Mouse (Mus musculus) bone marrow, adult 2 months (tissue): ENCODE data around the gene Slc16a8.
A peak's percentile ranks its signal among the peaks of the same experiment; 100 is the strongest.

ENCODE experiments used
- CTCF ChIP-seq: fragments of 200-500 bp; IDR thresholded peaks from 2 replicates; pipeline ENCODE4 v1.5.1; 2011; ENCODE audit warnings: low read length, control low read depth; ENCODE audit not compliant: control insufficient read depth, insufficient read depth
- POLR2A ChIP-seq: fragments of 200-500 bp; IDR thresholded peaks from 2 replicates; pipeline ENCODE4 v1.6.1; 2011; ENCODE audit warnings: low read depth, mild to moderate bottlenecking, control low read depth, low read length, borderline replicate concordance; ENCODE audit not compliant: control insufficient read depth

DNA sequence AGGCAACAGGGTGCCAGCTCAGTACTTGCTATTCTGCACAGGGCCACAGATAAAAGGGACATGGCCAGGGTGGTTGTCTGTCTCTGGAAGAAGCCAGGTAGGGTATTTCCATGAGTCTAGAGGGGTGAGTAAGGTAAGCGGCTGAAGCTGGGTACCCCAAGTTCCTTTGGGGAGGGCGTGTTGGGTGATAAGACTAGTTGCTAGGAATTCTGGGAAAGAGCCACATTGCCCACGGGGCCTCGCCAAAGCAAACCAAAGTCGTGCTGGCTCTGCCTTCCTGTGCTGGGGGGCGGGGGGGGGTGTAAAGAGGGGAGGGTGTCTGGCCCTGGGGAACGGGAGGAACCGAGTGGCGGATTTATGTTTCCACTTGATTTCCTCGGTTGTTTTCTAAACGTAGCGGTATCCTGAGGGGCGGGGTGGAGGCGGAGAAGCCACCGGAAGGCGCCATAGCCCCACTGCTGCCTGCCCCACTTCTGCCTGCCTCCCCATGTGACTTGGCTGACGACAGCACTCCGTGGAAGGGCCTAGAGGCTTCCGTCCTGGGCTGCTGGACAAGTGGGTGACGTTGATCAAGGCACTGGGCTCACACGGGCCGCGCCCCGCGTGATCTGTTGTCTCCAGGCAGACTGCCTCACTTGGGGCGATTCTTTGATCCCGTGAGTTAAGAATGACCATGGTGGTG lies 45.7 kb downstream of the Slc16a8 start:
- TF ChIP-seq CTCF (no peak), POLR2A (peak; percentile 64; the same call in 1 of the 2 replicates)
